In the genomic region with DNA sequence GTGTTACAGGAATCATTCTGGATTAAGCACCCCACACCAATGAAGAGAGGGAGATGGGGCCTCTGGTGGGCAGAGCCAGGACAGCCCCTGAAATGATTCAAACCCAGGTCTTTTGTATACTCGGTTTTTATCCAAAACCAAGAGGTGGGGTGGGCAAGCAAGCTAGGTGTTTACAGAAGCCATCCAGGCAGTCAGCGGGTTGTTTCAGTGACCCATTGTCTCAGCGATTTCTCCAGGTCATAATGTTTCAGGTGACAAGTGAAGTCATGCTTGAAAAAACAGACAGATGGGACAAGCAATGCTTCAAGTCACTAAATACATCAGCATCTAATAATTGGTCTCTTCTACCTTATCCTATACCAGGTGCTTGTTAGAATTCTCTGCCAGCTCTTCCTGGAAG, we compare ENCODE assay signal across 23 mouse cellular contexts.
"Had no signal": no experiment of that assay in that cellular context is flagged by ENCODE, and none has a peak within 500 bp of the region (broad histone marks: within the 10 kb centered on the region; RNA-seq: fewer than 3 reads in every experiment).

No protein-coding gene starts in this region.

- H3K4me3 ChIP-seq: gastrocnemius, adult 2 months; heart, embryonic 10.5 days; heart, embryonic 12.5 days; hindbrain, embryonic 10.5 days; hindbrain, embryonic 12.5 days; intestine, embryonic 15.5 days; layer of hippocampus, adult 2 months; left cerebral cortex, adult 2 months; limb, embryonic 10.5 days; limb, embryonic 12.5 days had no signal

- DNase-seq: gastrocnemius, adult 2 months; gastrocnemius, postnatal 10 days; gastrocnemius, postnatal 25 days; heart, postnatal 10 days; heart, postnatal 4 days; kidney, adult 18-20 months; kidney, adult 8-10 months; kidney, postnatal 10 days; kidney, postnatal 25 days; kidney, postnatal 4 days had no signal

- H3K27me3 ChIP-seq: heart, embryonic 12.5 days; hindbrain, embryonic 12.5 days; intestine, embryonic 15.5 days; limb, embryonic 12.5 days had no signal

- H3K4me2 ChIP-seq: heart, embryonic 12.5 days; hindbrain, embryonic 12.5 days; hindbrain, embryonic 14.5 days; intestine, embryonic 15.5 days; limb, embryonic 12.5 days had no signal

- ATAC-seq: hindbrain, embryonic 16.5 days; inflammation-experienced regulatory T-cells, adult 6 months; intestine, embryonic 15.5 days; intestine, postnatal 0 days had no signal

- H3K9ac ChIP-seq: heart, embryonic 12.5 days; hindbrain, embryonic 12.5 days; hindbrain, embryonic 14.5 days; intestine, embryonic 15.5 days; limb, embryonic 12.5 days had no signal

- H3K27ac ChIP-seq: gastrocnemius, adult 2 months; heart, embryonic 10.5 days; hindbrain, embryonic 10.5 days; hindbrain, embryonic 12.5 days; hindbrain, embryonic 14.5 days; intestine, embryonic 15.5 days; layer of hippocampus, adult 2 months; left cerebral cortex, adult 2 months; limb, embryonic 10.5 days; limb, embryonic 12.5 days had no signal

- H3K9me3 ChIP-seq: heart, embryonic 10.5 days; hindbrain, embryonic 10.5 days; hindbrain, embryonic 12.5 days; intestine, embryonic 15.5 days; limb, embryonic 10.5 days; limb, embryonic 12.5 days had no signal

- H3K36me3 ChIP-seq: heart, embryonic 10.5 days; heart, embryonic 12.5 days; hindbrain, embryonic 12.5 days; intestine, embryonic 15.5 days; limb, embryonic 10.5 days; limb, embryonic 12.5 days had no signal
